Mouse (Mus musculus): ENCODE data around the gene Fbxl16. TPM values are rescaled to one million over a fixed set of nuclear protein-coding genes. Genes with fewer than 3 reads are reported as not detected.

Gene Fbxl16
- total and polyA plus RNA-seq, 3 experiments = 0.01 to 0.05 TPM; not detected in 1

DNA sequence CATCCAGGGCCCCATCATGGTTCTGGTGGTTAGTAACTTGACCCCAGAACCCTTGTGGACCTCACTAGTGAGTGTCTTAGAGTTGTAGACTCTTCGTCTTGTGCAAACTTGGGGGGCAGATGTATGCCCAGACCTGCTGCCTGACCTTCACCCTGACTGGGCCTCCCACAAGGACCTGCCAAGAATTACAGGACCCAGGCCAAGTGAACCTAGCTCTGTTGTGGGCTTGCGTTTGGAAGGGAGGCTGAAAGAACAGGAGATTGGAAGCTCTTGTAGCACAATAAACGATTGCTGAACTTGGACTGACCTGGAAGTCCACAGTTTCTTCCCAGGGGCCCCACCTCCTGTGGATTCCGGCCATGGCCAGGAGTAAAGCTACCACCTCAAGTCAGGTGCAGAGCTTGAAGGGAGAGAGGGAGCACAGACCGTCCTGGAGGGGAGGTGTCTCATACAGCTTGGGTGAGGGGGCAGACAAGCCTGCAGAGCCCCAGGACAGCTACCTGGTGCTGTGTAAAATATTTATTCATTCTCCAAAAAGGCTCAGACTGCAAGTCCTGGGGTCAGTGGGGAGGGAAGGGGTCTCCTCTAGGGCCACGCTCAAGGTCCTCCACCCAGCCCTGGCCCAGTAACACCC lies 25.2 kb downstream of the Fbxl16 start:
- DNase-seq (ENCODE audit: low spot score) = no peak
- no peak for ATAC-seq (ENCODE audit: extremely low read depth, insufficient number of reproducible peaks, low FRiP score, poor library complexity, severe bottlenecking)
- Histone ChIP-seq H3K9me3 (replicated peaks) (no peaks in the 10 kb centered on the region), H3K4me3 (ENCODE audit: low read depth, low read length) (peak overlapping the region; percentile 81), H3K27me3 (ENCODE audit: insufficient read depth, low read length) (no peaks in the 10 kb centered on the region), H3K36me3 (replicated peaks) (peaks cover 84% of the 10 kb centered on the region), H3K4me1 (ENCODE audit: insufficient read depth, low read depth, low read length) (peaks cover 82% of the 10 kb centered on the region)
- TF ChIP-seq GATA1 (IDR thresholded peaks at IDR 0.05; ENCODE audit: borderline replicate concordance, low read length) (no peak), POLR2AphosphoS5 (IDR thresholded peaks at IDR 0.05; ENCODE audit: insufficient replicate concordance, low read depth, low read length) (no peak), GATA2 (IDR thresholded peaks at IDR 0.05; ENCODE audit: borderline replicate concordance, low read depth, low read length) (no peak), CTCF (IDR thresholded peaks at IDR 0.05; ENCODE audit: low read depth, low read length) (no peak), TAL1 (conservative IDR thresholded peaks at IDR 0.05; ENCODE audit: low read depth, low read length) (no peak)

DNA sequence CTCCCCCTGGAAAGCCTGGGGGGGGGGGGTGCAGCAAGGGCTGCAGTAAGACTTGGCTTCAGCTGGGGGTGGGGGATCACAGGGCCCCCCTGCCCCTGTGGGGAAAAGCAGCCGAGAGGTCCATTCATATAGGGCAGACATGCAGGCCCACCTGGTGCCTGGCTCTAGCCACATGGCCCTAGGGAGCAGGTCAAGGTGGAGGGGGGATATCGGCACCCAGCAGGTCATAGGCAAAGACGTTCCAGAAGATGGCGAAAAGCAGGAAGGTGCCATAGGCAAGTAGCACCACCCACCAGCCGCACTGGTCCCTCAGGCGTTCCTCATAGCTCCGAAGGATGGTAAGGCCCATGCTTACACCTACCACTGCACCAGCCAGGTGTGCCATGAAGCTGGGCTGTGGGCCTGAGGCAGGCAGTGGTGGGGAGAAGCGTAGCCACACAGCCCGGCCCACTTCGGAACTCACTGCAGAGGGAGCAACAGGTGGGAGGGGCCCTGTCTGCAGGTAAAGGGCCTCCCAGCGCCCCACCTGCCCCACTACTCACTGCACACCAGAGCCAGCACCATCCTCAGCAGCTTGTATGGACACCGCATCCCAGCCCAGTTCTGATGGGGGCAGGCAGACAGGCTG lies 25.8 kb downstream of the Fbxl16 start:
- DNase-seq (ENCODE audit: low spot score) = no peak
- peaks cover 84% of the 10 kb centered on the region for H3K36me3 ChIP-seq (replicated peaks)
- H3K4me3 ChIP-seq (ENCODE audit: low read depth, low read length) = peak overlapping the region; percentile 81
- H3K27me3 ChIP-seq (ENCODE audit: insufficient read depth, low read length) = no peaks in the 10 kb centered on the region
- H3K4me1 ChIP-seq (ENCODE audit: insufficient read depth, low read depth, low read length) = peaks cover 82% of the 10 kb centered on the region
- no peaks in the 10 kb centered on the region for H3K9me3 ChIP-seq (replicated peaks)
- TF ChIP-seq GATA1 (IDR thresholded peaks at IDR 0.05; ENCODE audit: borderline replicate concordance, low read length) = no peak
- no peak for TF ChIP-seq CTCF (IDR thresholded peaks at IDR 0.05; ENCODE audit: low read depth, low read length)
- no peak for TF ChIP-seq TAL1 (conservative IDR thresholded peaks at IDR 0.05; ENCODE audit: low read depth, low read length)
- TF ChIP-seq POLR2AphosphoS5 (IDR thresholded peaks at IDR 0.05; ENCODE audit: insufficient replicate concordance, low read depth, low read length) = no peak
- no peak for TF ChIP-seq GATA2 (IDR thresholded peaks at IDR 0.05; ENCODE audit: borderline replicate concordance, low read depth, low read length)
- ATAC-seq (ENCODE audit: extremely low read depth, insufficient number of reproducible peaks, low FRiP score, poor library complexity, severe bottlenecking) = no peak

DNA sequence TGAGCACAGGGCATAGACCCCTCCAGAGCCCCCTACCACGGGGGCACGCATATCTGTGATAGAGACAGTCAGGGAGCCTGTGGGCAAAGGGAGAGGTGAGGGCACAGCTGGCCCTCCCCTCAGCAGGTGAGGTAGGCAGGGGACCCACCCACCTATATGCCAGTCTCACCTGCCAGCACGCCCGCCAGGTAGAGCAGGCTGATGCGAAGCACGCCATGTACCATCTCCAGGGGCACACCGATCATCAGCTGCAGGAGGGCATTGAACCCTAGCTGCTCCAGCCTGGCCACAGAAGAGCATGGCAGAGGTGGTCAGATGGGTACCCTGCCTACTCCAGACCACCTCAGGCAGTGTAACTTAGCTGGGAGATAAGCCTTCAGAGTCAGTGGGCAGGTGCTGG lies 26.4 kb downstream of the Fbxl16 start:
- H3K4me1 ChIP-seq (ENCODE audit: insufficient read depth, low read depth, low read length) = peaks cover 83% of the 10 kb centered on the region
- peak overlapping the region; percentile 81 for H3K4me3 ChIP-seq (ENCODE audit: low read depth, low read length)
- DNase-seq (ENCODE audit: low spot score) (no peak), ATAC-seq (ENCODE audit: extremely low read depth, insufficient number of reproducible peaks, low FRiP score, poor library complexity, severe bottlenecking) (no peak)
- no peaks in the 10 kb centered on the region for H3K27me3 ChIP-seq (ENCODE audit: insufficient read depth, low read length)
- H3K9me3 ChIP-seq (replicated peaks) = no peaks in the 10 kb centered on the region
- TF ChIP-seq CTCF (IDR thresholded peaks at IDR 0.05; ENCODE audit: low read depth, low read length) = no peak
- TF ChIP-seq POLR2AphosphoS5 (IDR thresholded peaks at IDR 0.05; ENCODE audit: insufficient replicate concordance, low read depth, low read length) = no peak
- no peak for TF ChIP-seq GATA2 (IDR thresholded peaks at IDR 0.05; ENCODE audit: borderline replicate concordance, low read depth, low read length)
- TF ChIP-seq TAL1 (conservative IDR thresholded peaks at IDR 0.05; ENCODE audit: low read depth, low read length) = no peak
- H3K36me3 ChIP-seq (replicated peaks) = peaks cover 84% of the 10 kb centered on the region

DNA sequence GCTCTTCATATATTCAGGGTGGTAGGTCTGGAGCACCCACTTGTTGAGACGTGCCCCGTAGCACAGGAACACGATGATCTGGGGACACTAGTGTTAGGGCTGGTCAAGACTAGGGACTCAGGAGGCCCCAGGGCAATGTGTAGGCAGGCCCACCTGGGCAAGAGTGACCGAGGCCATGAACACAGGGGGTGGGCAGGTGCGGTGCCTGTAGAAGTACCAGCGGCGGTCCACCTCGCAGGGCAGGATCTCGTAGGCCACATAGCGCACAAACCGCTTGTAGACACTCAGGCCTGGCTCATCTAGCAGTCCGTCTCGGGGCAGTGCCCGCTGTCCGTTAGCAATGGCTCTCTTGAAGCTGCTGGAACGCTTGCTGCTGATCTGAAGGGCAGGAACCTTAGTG lies 26.9 kb downstream of the Fbxl16 start:
- no peak for TF ChIP-seq CTCF (IDR thresholded peaks at IDR 0.05; ENCODE audit: low read depth, low read length)
- no peak for TF ChIP-seq POLR2AphosphoS5 (IDR thresholded peaks at IDR 0.05; ENCODE audit: insufficient replicate concordance, low read depth, low read length)
- TF ChIP-seq TAL1 (conservative IDR thresholded peaks at IDR 0.05; ENCODE audit: low read depth, low read length) = no peak
- TF ChIP-seq GATA2 (IDR thresholded peaks at IDR 0.05; ENCODE audit: borderline replicate concordance, low read depth, low read length) = no peak
- no peak for TF ChIP-seq GATA1 (IDR thresholded peaks at IDR 0.05; ENCODE audit: borderline replicate concordance, low read length)
- ATAC-seq (ENCODE audit: extremely low read depth, insufficient number of reproducible peaks, low FRiP score, poor library complexity, severe bottlenecking) (no peak), DNase-seq (ENCODE audit: low spot score) (no peak)
- peaks cover 83% of the 10 kb centered on the region for H3K4me1 ChIP-seq (ENCODE audit: insufficient read depth, low read depth, low read length)
- peak overlapping the region; percentile 81; the same call in 1 of the 2 replicates for H3K4me3 ChIP-seq (ENCODE audit: low read depth, low read length)
- H3K9me3 ChIP-seq (replicated peaks) = no peaks in the 10 kb centered on the region
- peaks cover 84% of the 10 kb centered on the region for H3K36me3 ChIP-seq (replicated peaks)
- H3K27me3 ChIP-seq (ENCODE audit: insufficient read depth, low read length) = no peaks in the 10 kb centered on the region

DNA sequence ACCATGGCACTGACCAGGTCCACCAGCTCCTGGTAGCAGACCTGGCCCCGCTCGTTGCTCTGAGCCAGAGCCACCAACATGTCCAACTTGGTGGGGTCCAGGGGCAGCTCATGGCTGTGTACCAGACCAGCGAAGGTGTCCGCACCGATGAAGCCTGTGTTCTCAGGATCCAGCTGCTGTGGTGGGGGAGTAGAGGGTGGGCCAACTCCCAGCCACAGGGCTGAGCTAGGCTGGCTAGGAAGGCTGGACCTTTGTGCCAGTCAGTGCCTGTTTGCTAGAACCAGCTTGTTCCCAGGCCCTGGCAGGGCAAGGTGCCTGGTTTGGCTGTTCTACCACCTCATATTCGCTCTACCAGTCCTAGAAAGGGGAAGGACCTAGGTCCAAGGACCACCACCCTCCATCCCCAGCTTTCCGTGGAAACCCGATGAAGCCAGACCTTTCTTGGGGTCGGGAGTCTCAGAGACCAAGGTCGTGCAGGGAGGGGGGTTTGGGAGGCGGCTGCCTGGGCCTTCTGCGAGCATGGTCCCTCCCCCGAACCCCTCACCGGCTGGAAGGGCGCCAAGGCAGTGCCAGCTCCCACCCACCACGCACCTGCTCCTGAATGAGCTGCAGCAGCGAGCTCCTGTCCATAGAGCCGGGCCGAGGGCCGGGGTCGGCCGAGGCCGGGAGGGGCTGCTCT lies 27.7 kb downstream of the Fbxl16 start:
- peak overlapping the region; percentile 5; the same call in 1 of the 2 replicates for H3K4me3 ChIP-seq (ENCODE audit: low read depth, low read length)
- no peaks in the 10 kb centered on the region for H3K9me3 ChIP-seq (replicated peaks)

DNA sequence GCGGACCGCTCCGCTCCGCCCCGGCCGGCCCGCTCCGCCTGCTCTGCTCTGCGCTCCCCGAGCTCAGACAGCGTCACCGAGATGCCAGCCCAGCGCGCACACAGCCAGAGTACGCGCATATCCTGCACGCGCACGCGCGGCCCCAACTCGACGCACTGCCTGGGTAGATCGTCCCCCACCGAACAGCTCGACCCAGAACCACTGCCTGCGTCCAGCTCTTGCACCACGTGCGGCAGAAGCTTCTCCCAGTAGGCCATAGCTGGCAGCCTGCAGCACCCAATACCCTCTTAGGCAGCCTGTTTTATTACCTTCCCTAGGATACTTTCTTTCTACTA lies 28.2 kb downstream of the Fbxl16 start, which contains the start of gene Rhbdl1:
TSS of gene Rhbdl1 (minus strand) at position 220 of the 335 bp plus-strand sequence.
- Histone ChIP-seq H3K4me1 (ENCODE audit: insufficient read depth, low read depth, low read length) (peaks cover 83% of the 10 kb centered on the region), H3K4me3 (ENCODE audit: low read depth, low read length) (peak within 1 kb of the TSS; percentile 20; the same call in 1 of the 2 replicates), H3K9me3 (replicated peaks) (no peaks in the 10 kb centered on the region), H3K27me3 (ENCODE audit: insufficient read depth, low read length) (no peaks in the 10 kb centered on the region), H3K36me3 (replicated peaks) (peaks cover 84% of the 10 kb centered on the region)
- DNase-seq (ENCODE audit: low spot score) (no peak), ATAC-seq (ENCODE audit: extremely low read depth, insufficient number of reproducible peaks, low FRiP score, poor library complexity, severe bottlenecking) (no peak)
- no peak for TF ChIP-seq CTCF (IDR thresholded peaks at IDR 0.05; ENCODE audit: low read depth, low read length)
- no peak for TF ChIP-seq GATA1 (IDR thresholded peaks at IDR 0.05; ENCODE audit: borderline replicate concordance, low read length)
- no peak for TF ChIP-seq TAL1 (conservative IDR thresholded peaks at IDR 0.05; ENCODE audit: low read depth, low read length)
- 0 out of 2 replicates have a peak, but pooled peaks have one; percentile 41 for TF ChIP-seq POLR2AphosphoS5 (IDR thresholded peaks at IDR 0.05; ENCODE audit: insufficient replicate concordance, low read depth, low read length)
- TF ChIP-seq GATA2 (IDR thresholded peaks at IDR 0.05; ENCODE audit: borderline replicate concordance, low read depth, low read length) = no peak

More for the DNA sequence above, 27.7 kb downstream of the Fbxl16 start:
- no peak for DNase-seq (ENCODE audit: low spot score)
- peaks cover 83% of the 10 kb centered on the region for H3K4me1 ChIP-seq (ENCODE audit: insufficient read depth, low read depth, low read length)
- peaks cover 84% of the 10 kb centered on the region for H3K36me3 ChIP-seq (replicated peaks)
- H3K27me3 ChIP-seq (ENCODE audit: insufficient read depth, low read length) = no peaks in the 10 kb centered on the region
- no peak for ATAC-seq (ENCODE audit: extremely low read depth, insufficient number of reproducible peaks, low FRiP score, poor library complexity, severe bottlenecking)
- TF ChIP-seq TAL1 (conservative IDR thresholded peaks at IDR 0.05; ENCODE audit: low read depth, low read length) (no peak), GATA2 (IDR thresholded peaks at IDR 0.05; ENCODE audit: borderline replicate concordance, low read depth, low read length) (no peak)
